Mouse (Mus musculus) R1 (cell line): Measurements from ENCODE around the gene Map3k9.

Source experiments
- DNase-seq: peaks from one replicate; pipeline ENCODE4 v3.0.0-alpha.2; 2018; ENCODE audit warnings: low read depth, low spot score

Gene Map3k9

GRCm38 (mm10) chr12:81781105-81781909, at the start of gene Map3k9:
Gene Map3k9 (minus strand): TSS chr12:81781175.
- peak; percentile 92 for DNase-seq

DNA sequence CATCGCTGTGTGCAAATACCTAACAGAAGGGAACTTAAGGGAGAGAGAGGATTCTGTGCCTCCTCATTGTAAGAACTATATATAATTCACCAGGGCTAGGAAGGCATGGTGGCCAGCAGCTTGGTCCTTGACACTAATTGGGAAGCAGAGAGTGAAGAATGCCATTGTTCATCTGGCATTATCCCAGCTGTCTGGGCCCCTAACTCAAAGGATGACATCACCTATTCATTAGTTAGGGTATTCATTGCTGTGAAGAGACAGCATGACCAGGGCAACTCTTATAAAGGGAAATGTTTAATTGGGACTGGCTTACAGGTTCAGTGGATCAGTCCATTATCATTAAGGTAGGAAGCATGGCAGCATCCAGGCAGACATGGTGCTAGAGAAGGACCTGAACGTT, 47.4 kb upstream of the Map3k9 start:
- no peak for DNase-seq

GRCm38 (mm10) chr12:81822778-81823480, 42.0 kb upstream of the Map3k9 start:
- no peak for DNase-seq

DNA sequence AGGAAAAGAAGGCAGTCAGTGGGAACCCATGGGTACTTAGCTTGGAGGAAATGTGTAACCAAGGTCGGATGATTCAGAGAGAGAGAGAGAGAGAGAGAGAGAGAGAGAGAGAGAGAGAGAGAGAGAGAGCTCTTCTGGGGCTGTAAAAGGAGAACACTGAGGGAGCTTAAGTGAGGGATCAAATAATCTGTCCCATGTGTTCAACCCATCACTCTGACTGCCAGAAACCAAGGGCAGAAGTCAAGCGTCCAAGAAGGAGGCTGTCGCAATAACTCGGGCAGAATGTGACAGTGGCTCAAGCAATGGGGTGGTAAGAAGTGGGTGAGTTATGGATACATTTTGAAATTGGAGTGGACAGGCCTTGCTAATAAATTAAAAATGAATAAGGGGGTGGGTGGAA, 41.2 kb upstream of the Map3k9 start:
- no peak for DNase-seq

DNA sequence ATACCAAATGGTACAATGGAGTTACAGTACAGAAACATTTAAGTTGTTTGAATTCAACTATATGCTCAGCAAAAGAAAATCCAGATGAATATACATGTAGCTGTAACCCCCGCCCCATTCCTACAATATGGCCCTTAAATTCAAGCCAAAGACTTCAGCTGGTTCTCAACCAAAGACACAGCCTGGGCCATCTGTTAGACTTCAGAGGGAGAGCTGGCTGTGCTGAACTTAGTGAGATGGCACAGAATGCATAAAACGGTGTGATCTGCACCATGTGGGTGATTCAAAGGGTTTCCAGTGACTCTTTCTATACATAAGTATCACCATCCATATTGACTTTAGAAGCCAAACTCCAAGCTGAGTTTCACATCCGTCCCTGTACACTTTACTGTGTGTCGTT, 39.7 kb upstream of the Map3k9 start:
- no peak for DNase-seq

DNA sequence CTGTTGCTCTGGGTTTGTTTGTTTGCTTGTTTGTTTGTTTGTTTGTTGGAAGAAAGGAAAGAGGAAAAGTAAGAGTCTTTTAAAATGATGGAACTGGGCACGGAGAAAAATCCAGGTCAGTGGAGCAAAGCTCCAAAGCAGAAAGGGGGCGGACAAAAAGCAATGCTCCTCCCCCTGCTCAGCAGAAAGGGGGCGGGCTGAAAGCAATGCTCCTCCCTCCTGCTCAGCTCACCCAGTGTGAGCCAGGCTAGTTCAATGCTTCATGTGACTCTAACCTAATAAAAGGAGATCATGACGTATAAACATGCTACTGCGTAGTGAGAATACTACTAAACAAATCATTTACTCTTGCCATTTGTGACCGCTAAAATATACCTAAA, 36.1 kb upstream of the Map3k9 start:
- peak; percentile 92 for DNase-seq

- peak; percentile 99 for DNase-seq
Measured at GRCm38 (mm10) chr12:81816330-81817125, 35.6 kb upstream of the Map3k9 start.

- DNase-seq, result no peak
Measured at GRCm38 (mm10) chr12:81814742-81815141, 33.8 kb upstream of the Map3k9 start.

- DNase-seq, result no peak
Measured at GRCm38 (mm10) chr12:81810417-81810816, 29.4 kb upstream of the Map3k9 start.

- no peak for DNase-seq
Measured at GRCm38 (mm10) chr12:81808596-81808995, 27.6 kb upstream of the Map3k9 start.

GRCm38 (mm10) chr12:81807953-81808352, 27.0 kb upstream of the Map3k9 start:
- no peak for DNase-seq

- DNase-seq, result no peak
Measured at GRCm38 (mm10) chr12:81807529-81807837, 26.5 kb upstream of the Map3k9 start.

- peak; percentile 85 for DNase-seq
Measured at GRCm38 (mm10) chr12:81806759-81807528, 26.0 kb upstream of the Map3k9 start.

DNA sequence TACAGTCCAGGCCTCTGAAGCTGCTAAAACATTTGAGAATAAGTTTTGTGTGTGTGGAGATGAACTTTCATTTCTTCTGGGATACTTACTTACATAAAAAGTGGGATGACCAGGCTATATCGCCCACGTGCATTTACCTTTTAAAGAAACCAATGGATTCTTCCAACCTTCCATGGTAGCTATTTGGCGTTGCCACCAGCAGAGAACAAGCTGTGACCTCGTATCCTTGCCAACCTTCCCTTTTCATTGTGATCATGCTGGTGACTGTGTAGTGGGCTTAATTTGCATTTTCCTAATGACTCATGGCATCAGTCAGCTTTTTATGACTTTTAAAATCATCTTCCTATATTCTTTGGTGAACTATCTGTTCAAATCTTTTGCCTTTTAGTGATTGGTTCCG, 25.1 kb upstream of the Map3k9 start:
- no peak for DNase-seq

GRCm38 (mm10) chr12:81803803-81804202, 22.8 kb upstream of the Map3k9 start:
- DNase-seq, result no peak

- peak; percentile 69 for DNase-seq
Measured at GRCm38 (mm10) chr12:81803016-81803415, 22.0 kb upstream of the Map3k9 start.

DNA sequence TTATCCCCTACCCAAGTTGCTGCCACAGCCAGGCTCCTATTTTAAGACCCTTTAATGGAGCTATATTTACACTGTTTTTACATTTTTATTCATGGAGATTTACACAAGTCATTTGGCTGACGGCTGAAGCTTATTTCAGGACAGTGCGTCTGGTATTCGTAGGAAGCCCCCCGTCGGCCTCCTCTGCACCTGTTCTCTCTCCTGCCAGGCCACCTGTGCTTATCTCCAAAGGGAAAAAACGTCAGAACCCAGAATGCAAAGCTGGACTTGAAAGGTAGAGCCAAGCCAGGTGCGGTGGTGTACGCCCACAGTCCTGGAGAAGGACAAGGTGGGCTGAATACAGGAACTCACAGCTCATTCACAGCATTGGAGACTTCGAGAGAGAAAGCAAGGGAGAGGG, 20.2 kb upstream of the Map3k9 start:
- no peak for DNase-seq

DNA sequence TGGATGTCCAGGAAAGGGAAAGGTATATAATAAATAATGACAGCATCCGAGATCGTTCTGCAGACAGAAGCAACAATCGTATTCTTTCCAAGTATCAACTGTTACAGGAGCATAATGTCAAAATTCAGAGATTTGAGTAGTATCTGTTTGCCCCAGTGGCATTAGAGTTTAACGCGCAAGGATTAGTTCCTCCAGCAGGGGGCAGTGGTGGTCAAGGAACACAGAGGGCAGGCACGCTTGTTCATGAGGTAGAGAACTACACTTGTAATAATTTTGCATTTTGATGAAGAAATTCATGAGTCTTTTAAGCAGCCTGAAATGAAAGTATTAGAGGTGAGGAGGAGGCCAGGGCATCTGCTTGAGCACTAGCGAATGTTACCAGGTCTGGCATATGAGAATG, 15.6 kb upstream of the Map3k9 start:
- peak; percentile 65 for DNase-seq

DNA sequence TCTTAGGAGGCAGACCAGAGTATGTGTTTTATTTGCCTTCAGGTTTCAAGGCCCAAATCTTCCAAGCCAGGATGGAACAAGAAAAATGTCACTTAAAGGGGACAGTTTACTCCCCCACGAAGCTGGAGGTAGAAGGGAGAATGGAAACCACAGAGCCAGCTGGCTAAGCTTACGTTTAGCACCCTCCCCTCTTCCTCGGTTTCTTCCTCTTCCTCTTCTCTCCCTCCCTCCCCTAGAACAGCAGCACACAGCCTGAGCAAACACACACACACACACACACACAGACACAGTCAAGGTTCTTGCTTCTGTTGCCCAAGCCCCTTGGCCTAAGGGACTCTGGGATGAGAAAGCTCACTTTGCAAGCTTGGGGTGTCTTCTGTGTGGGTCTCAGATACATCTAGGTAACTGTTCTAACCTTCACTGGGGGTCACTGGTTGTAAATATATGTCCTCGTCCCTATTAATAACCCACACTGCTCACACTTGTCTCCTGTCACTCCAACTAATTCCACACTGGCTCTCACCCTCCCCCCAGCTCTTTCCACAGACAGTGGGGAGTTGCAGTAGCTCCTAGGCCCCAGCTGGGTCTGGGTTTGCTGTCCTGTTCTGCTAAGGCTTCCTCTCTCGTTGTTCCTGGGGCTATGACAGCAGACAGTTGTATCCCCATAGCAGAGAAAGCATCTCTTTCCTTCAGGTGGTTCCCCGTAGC, 11.7 kb upstream of the Map3k9 start:
- no peak for DNase-seq

- DNase-seq, result peak; percentile 48
Measured at GRCm38 (mm10) chr12:81789499-81789898, 8.5 kb upstream of the Map3k9 start.

DNA sequence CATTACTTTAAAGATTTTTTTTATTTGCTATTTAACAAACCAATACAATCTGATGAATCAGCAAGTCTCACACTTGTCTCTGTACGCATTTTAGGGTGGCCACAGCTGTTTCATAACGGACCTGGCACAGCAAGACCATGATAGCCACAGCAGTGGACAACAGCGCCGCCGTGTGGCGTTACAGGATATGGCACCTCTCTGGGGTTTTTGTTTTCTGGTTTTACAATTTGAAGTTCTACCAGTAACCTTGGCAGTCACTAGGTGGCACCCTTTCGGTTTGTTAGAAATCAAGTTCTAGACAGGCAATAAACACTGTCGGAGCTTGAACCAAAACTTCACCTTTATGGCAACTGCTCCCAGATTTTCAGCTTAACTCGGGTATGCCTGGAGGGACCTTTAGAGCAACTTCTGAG, 7.7 kb upstream of the Map3k9 start:
- peak; percentile 91 for DNase-seq
